Mouse (Mus musculus) G1E (cell line): ENCODE data around the gene Igf2bp3.

Experiments used
- CTCF ChIP-seq: IDR thresholded peaks from 2 replicates; pipeline ENCODE4 v1.5.1; 2012; ENCODE audit warnings: low read depth, low read length, inconsistent platforms, mixed read lengths
- GATA1 ChIP-seq: IDR thresholded peaks from 2 replicates; pipeline ENCODE4 v1.6.1; 2012; ENCODE audit warnings: borderline replicate concordance, low read length, inconsistent platforms, mixed read lengths
- GATA2 ChIP-seq: IDR thresholded peaks from 2 replicates; pipeline ENCODE4 v1.6.1; 2012; ENCODE audit warnings: low read depth, low read length, inconsistent platforms, borderline replicate concordance
- POLR2AphosphoS5 ChIP-seq: IDR thresholded peaks from 2 replicates; pipeline ENCODE4 v1.6.1; 2012; ENCODE audit warnings: low read depth, low read length, inconsistent platforms; ENCODE audit not compliant: insufficient replicate concordance
- TAL1 ChIP-seq: conservative IDR thresholded peaks from 2 replicates; pipeline ENCODE4 v1.6.1; 2012; ENCODE audit warnings: low read depth, low read length, inconsistent platforms, mixed read lengths

DNA sequence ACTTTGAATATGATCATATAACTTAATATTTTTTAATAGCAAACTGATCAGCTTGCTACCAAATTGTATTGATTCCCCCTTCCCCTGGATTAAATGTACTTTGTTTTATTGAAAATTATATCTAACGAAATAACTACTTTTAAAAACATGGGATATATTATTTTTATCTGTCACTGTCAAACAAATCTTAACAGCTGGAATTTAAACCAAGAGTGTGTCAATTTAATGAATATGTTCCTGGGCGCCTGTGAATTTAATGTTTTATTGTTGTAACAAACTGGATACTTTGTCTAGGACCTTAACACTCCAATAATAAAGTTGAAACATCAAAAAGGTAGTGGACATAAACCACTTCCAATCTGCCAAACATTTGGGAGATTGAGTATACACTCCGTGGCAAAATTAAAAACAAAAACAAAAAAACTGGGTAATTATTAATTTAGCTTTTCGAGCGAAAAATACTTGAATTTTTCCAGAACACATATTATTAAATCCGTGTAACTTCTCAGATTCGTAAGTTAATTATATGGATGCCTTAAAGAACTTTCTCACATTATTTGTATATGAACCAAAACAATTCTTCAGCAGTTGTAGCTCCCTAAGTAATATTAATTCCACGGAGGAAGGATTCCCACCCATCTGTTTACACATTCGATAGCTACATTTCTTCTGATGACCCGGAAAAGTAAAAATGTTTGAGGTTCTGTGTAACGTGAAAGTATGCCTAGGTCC, 2.2 kb upstream of the Igf2bp3 start:
- TF ChIP-seq CTCF, result no peak
- TF ChIP-seq GATA1, result no peak
- TF ChIP-seq POLR2AphosphoS5, result no peak
- TF ChIP-seq TAL1, result no peak
- TF ChIP-seq GATA2, result no peak
